In the genomic region with DNA sequence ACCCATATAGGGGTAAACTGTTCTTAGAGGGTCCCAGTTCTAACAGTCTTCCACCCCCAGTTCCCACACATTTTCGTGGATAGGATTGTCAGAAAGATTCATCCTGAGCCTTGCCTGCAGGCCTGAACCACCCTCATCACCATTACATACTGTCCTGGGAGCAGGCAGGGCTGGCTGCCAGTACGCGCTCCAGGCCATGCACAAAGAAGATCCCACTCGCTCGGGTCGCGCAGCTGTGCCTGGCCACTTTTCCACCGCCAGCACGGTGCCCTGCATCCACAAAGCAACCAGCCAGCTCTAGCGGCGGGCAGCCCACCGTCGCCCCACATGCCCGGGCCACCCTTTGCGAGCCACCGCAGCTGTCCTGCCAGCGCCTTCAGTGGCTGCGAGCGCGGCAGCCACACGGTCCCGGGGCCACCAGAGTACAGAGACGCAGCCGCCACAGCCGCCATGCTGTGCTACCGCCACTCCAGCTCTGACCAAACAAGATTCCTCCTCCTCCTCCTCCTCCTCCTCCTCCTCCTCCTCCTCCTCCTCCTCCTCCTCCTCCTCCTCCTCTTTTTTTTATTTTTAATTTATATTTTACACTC, we compare ENCODE assay signal across 9 mouse cellular contexts. TPM values are rescaled to one million over a fixed set of nuclear protein-coding genes. Genes with fewer than 3 reads are reported as not detected.
A peak's percentile ranks its signal among the peaks of the same experiment; 100 is the strongest.
DNase-seq lines count a peak whose midpoint lies in the region; ATAC-seq and TF ChIP-seq lines count a peak whose summit lies in the region.
"Had no signal": no experiment of that assay in that cellular context is flagged by ENCODE, and none has a peak within 500 bp of the region (broad histone marks: within the 10 kb centered on the region; RNA-seq: fewer than 3 reads in every experiment).

No protein-coding gene starts in this region.

- peaks cover 55% of the 10 kb centered on the region for H3K27me3 ChIP-seq in heart, embryonic 13.5 days (replicated peaks)
- H3K27me3 ChIP-seq in E14TG2a.4 (ENCODE audit: insufficient read depth, low read length): no peaks in the 10 kb centered on the region
- peaks cover 4% of the 10 kb centered on the region; the same call in 1 of the 2 replicates for H3K27me3 ChIP-seq in forebrain, embryonic 11.5 days (ENCODE audit: control insufficient read depth, insufficient read depth, low read length)
- H3K27me3 ChIP-seq in limb, embryonic 12.5 days: peaks cover 19% of the 10 kb centered on the region
- H3K27me3 ChIP-seq in thymus, adult 2 months (ENCODE audit: control insufficient read depth, insufficient read depth, low read length): no peaks in the 10 kb centered on the region

- no peaks in the 10 kb centered on the region for H3K9me3 ChIP-seq in heart, embryonic 13.5 days
- no peaks in the 10 kb centered on the region for H3K9me3 ChIP-seq in E14TG2a.4 (ENCODE audit: low read length)
- no peaks in the 10 kb centered on the region for H3K9me3 ChIP-seq in forebrain, embryonic 11.5 days (ENCODE audit: control insufficient read depth, low read length)
- H3K9me3 ChIP-seq in limb, embryonic 12.5 days: no peaks in the 10 kb centered on the region

- no peak overlapping the region for H3K27ac ChIP-seq in heart, embryonic 13.5 days (replicated peaks)
- no peak overlapping the region for H3K27ac ChIP-seq in forebrain, embryonic 11.5 days (ENCODE audit: low read depth, low read length)
- H3K27ac ChIP-seq in limb, embryonic 12.5 days: no peak overlapping the region
- H3K27ac ChIP-seq in thymus, adult 2 months (ENCODE audit: control insufficient read depth, insufficient read depth, low read length): no peak overlapping the region

- H3K4me1 ChIP-seq in heart, embryonic 13.5 days: no peaks in the 10 kb centered on the region
- H3K4me1 ChIP-seq in E14TG2a.4 (replicated peaks; ENCODE audit: low read depth, low read length): no peaks in the 10 kb centered on the region
- H3K4me1 ChIP-seq in forebrain, embryonic 11.5 days (replicated peaks; ENCODE audit: control insufficient read depth, insufficient read depth, low read length): no peaks in the 10 kb centered on the region
- no peaks in the 10 kb centered on the region for H3K4me1 ChIP-seq in limb, embryonic 12.5 days (replicated peaks)
- H3K4me1 ChIP-seq in thymus, adult 2 months (replicated peaks; ENCODE audit: control insufficient read depth, insufficient read depth, low read length): no peaks in the 10 kb centered on the region

- H3K36me3 ChIP-seq in heart, embryonic 13.5 days: no peaks in the 10 kb centered on the region
- H3K36me3 ChIP-seq in E14TG2a.4 (ENCODE audit: insufficient read depth, low read length): no peaks in the 10 kb centered on the region
- no peaks in the 10 kb centered on the region for H3K36me3 ChIP-seq in forebrain, embryonic 11.5 days (ENCODE audit: control insufficient read depth, insufficient read depth, low read length)
- H3K36me3 ChIP-seq in limb, embryonic 12.5 days: no peaks in the 10 kb centered on the region
- H3K36me3 ChIP-seq in thymus, adult 2 months (ENCODE audit: control insufficient read depth, insufficient read depth, low read length): no peaks in the 10 kb centered on the region

- peak overlapping the region; percentile 37; the same call in 1 of the 2 replicates for H3K9ac ChIP-seq in heart, embryonic 13.5 days
- H3K9ac ChIP-seq in forebrain, embryonic 11.5 days (ENCODE audit: low read length): no peak overlapping the region
- no peak overlapping the region for H3K9ac ChIP-seq in limb, embryonic 12.5 days (replicated peaks)

- ATAC-seq in heart, embryonic 13.5 days (ENCODE audit: extremely low read depth, insufficient number of reproducible peaks, low FRiP score, low TSS enrichment): no peak
- ATAC-seq in forebrain, embryonic 11.5 days (replicated peaks; ENCODE audit: low FRiP score): 0 out of 2 replicates have a peak, but pooled peaks have one; percentile 33
- ATAC-seq in limb, embryonic 12.5 days (ENCODE audit: insufficient number of reproducible peaks, insufficient read depth, low FRiP score, low TSS enrichment, low read depth): no peak

- peak overlapping the region; percentile 47 for H3K4me3 ChIP-seq in heart, embryonic 13.5 days
- H3K4me3 ChIP-seq in E14TG2a.4 (replicated peaks; ENCODE audit: low read length): peak overlapping the region; percentile 73
- no peak overlapping the region for H3K4me3 ChIP-seq in forebrain, embryonic 11.5 days (ENCODE audit: low read depth, low read length)
- peak overlapping the region; percentile 20; the same call in 1 of the 2 replicates for H3K4me3 ChIP-seq in limb, embryonic 12.5 days (replicated peaks)
- no peak overlapping the region for H3K4me3 ChIP-seq in thymus, adult 2 months (ENCODE audit: control insufficient read depth, insufficient read depth, low read length)

- 43% methylated on average over 25 of the region's 26 CpGs for WGBS in heart, embryonic 13.5 days
- WGBS in forebrain, embryonic 11.5 days: 57% methylated on average over 22 of the region's 26 CpGs
- WGBS in limb, embryonic 12.5 days: 35% methylated on average over 25 of the region's 26 CpGs
- WGBS in thymus, adult 2 months: 89% methylated on average over 16 of the region's 26 CpGs

- no peak for DNase-seq in heart, adult 8-10 months (ENCODE audit: low spot score)
- DNase-seq in forebrain, embryonic 11.5 days (ENCODE audit: low spot score): peak; percentile 49
- no peak for DNase-seq in thymus, adult 2 months
- DNase-seq in adrenal gland, adult 8-10 months: no peak
- DNase-seq in left cerebral cortex, adult 9 months (ENCODE audit: low spot score in 2 of 2): no peak
- DNase-seq: layer of hippocampus, adult 9-11 months had no signal

- no peak for TF ChIP-seq CTCF in E14TG2a.4 (conservative IDR thresholded peaks at IDR 0.05; ENCODE audit: low read length)
- TF ChIP-seq CTCF in thymus, adult 2 months (IDR thresholded peaks at IDR 0.05; ENCODE audit: borderline replicate concordance, control insufficient read depth, extremely low read depth, insufficient read depth, low read length, poor library complexity): no peak

- peak overlapping the region; percentile 58 for H3K4me2 ChIP-seq in heart, embryonic 13.5 days
- H3K4me2 ChIP-seq in forebrain, embryonic 11.5 days (ENCODE audit: low read depth, low read length, severe bottlenecking): 0 out of 2 replicates have a peak overlapping the region, but pooled peaks have one; percentile 24
- H3K4me2 ChIP-seq in limb, embryonic 12.5 days: peak overlapping the region; percentile 39

- no peak for TF ChIP-seq POLR2A in thymus, adult 2 months (IDR thresholded peaks at IDR 0.05; ENCODE audit: control insufficient read depth, extremely low read depth, insufficient read depth, low read length, poor library complexity)

RNA-seq across cellular contexts. Expression of a gene that starts 31.8 kb away (rescaled TPM):
- 12.5 and 14.2 TPM in 2 replicates for polyA plus RNA-seq in heart, embryonic 13.5 days (2015; fragmentation: Nextera tagmentation; extraction: Ambion mirVana)
- total RNA-seq in heart, adult 8-10 months (2022): 1 to 10 TPM; 4.3 to 5.4 (median 4.8) TPM
- 39.0 and 39.6 TPM in 2 replicates for polyA plus RNA-seq in forebrain, embryonic 11.5 days (2014; fragmentation: Nextera tagmentation; extraction: Ambion mirVana)
- 29.3 and 29.5 TPM in 2 replicates for polyA plus RNA-seq in limb, embryonic 12.5 days (2016; fragmentation: Nextera tagmentation; extraction: Ambion mirVana)
- polyA plus RNA-seq in thymus, adult 2 months (2012; rRNA removed): 5.7 and 6.7 TPM in 2 replicates
- total RNA-seq in adrenal gland, adult 8-10 months (2022): 10 to 100 TPM; 17.9 to 21.8 (median 19.2) TPM

Comparison
In these comparisons a context has a peak if more than half of its experiments do, and no peak if none do; other contexts are left out.
1. H3K4me3 ChIP-seq: peak in heart, embryonic 13.5 days (single experiment), E14TG2a.4 (single experiment) and limb, embryonic 12.5 days (single experiment); none in forebrain, embryonic 11.5 days (single experiment) and thymus, adult 2 months (single experiment).
2. Peak in every context shown above with its lines, with median percentiles within 50 percentile points of each other: H3K4me2 ChIP-seq.